Mouse (Mus musculus) erythroblast, adult 5-6 weeks (primary cell): ENCODE data around the gene Clca2. TPM values are rescaled to one million over a fixed set of nuclear protein-coding genes. Genes with fewer than 3 reads are reported as not detected.
A peak's percentile ranks its signal among the peaks of the same experiment; 100 is the strongest.

Experiments used
- ATAC-seq: replicated peaks from 2 replicates; pipeline ENCODE4 v1.8.0; 2016; ENCODE audit warnings: moderate number of reproducible peaks, mild to moderate bottlenecking, moderate TSS enrichment, inconsistent platforms; ENCODE audit not compliant: poor library complexity, low FRiP score, severe bottlenecking
- total RNA-seq, 2 experiments: library from RNA; stranded (forward) in 1 of 2; stranded (reverse) in 1 of 2; fragments of 150-400 nt in 1 of 2; fragments of 200-764, 138-1000 nt in 1 of 2; gene quantifications; 2 replicates each; pipeline versions ENCODE4 v1.2.3 to v1.2.4; 2015 to 2017; ENCODE audit warnings: low replicate concordance in 2 of 2

Gene Clca2
- total RNA-seq (2015; ENCODE audit: low replicate concordance) (not detected in 2 replicates), total RNA-seq (2017; ENCODE audit: low replicate concordance) (not detected in 2 replicates)

GRCm38 (mm10) chr3:145099291-145099690 lies at the start of gene Clca2:
TSS of gene Clca2 (minus strand) at chr3:145099443.
- ATAC-seq = no peak

- no peak for ATAC-seq
Measured at GRCm38 (mm10) chr3:145147952-145148351, 48.7 kb upstream of the Clca2 start.

GRCm38 (mm10) chr3:145147483-145147882 lies 48.2 kb upstream of the Clca2 start:
- no peak for ATAC-seq

DNA sequence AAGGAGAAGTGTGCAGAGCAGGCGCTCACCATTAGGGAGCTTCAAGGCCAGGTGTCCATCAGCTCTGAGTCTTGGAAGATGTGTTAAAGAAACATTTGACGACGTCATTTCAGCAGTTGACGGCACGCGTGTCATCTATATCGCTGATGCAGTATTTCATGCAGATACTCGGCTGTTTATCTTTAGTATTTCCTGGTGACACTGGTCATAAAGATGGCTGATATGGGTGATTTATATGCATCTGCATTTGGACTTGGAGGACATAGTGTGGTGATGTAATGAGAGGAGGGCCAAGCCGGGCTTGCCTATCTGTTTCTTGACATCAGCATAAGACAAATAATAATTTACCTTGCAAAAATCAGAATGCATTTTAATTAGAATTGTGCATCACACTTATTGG lies 47.6 kb upstream of the Clca2 start:
- ATAC-seq = no peak

DNA sequence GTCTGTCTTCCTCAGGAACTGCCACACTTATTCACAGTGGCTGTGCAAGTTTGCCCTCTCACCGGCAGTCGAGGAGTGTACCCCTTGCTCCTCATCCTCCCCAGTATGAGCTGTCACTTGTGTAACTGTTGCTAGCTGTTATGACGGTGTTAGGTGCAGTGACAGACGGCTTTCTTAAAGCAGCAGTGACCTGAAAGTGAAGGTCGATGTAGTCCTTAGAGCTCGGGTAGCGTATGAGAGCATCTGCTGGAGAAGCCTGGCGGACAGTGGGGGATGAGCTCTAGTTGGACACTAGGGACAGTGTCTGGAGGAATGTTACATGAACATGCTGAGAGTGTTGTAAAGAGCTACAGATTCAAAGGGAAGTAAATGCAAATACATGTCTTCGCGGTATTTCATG lies 44.6 kb upstream of the Clca2 start:
- no peak for ATAC-seq

GRCm38 (mm10) chr3:145142925-145143324 lies 43.7 kb upstream of the Clca2 start:
- no peak for ATAC-seq

GRCm38 (mm10) chr3:145140236-145140635 lies 41.0 kb upstream of the Clca2 start:
- no peak for ATAC-seq

GRCm38 (mm10) chr3:145131210-145131868 lies 32.1 kb upstream of the Clca2 start:
- 0 out of 2 replicates have a peak, but pooled peaks have one; percentile 79 for ATAC-seq

DNA sequence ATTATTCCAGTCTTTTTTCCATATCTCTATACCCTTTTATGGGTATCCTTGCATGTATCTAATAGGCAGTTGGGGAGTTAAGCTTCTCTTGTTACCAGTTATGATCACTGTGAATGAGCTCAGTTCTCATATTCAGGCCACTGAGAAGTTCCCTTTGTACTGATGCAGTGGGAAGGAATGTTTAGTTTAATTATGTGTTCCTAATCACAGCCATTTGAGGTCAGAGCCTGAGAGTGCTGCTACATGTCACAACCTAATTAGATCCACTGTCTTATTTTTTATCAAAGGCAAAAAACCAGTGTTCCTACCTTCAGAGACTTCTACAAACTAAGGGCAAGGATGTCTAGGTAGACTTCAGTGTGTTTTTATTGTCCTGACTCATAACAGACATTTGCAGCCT lies 30.1 kb upstream of the Clca2 start:
- ATAC-seq = no peak

DNA sequence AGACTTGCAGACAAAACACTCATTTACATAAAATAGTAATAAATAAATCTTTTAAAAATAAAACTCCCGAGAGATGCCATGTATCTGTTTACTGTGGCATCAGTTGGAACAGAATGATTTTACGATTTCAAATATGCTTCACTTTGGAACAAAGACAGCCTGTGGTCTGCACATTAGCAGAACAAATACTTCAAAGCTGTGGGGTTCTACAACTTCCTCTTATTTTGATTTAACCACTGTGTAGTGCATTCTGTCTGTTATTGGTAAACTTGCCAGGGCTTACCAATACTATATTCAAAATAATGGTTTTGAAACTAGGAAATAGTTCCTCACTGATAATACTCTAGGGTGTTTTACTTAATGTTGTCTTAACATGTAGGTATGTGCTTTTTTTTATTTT lies 27.4 kb upstream of the Clca2 start:
- ATAC-seq = no peak

- no peak for ATAC-seq
Measured at GRCm38 (mm10) chr3:145119425-145119824, 20.2 kb upstream of the Clca2 start.

- no peak for ATAC-seq
Measured at GRCm38 (mm10) chr3:145119002-145119358, 19.7 kb upstream of the Clca2 start.

DNA sequence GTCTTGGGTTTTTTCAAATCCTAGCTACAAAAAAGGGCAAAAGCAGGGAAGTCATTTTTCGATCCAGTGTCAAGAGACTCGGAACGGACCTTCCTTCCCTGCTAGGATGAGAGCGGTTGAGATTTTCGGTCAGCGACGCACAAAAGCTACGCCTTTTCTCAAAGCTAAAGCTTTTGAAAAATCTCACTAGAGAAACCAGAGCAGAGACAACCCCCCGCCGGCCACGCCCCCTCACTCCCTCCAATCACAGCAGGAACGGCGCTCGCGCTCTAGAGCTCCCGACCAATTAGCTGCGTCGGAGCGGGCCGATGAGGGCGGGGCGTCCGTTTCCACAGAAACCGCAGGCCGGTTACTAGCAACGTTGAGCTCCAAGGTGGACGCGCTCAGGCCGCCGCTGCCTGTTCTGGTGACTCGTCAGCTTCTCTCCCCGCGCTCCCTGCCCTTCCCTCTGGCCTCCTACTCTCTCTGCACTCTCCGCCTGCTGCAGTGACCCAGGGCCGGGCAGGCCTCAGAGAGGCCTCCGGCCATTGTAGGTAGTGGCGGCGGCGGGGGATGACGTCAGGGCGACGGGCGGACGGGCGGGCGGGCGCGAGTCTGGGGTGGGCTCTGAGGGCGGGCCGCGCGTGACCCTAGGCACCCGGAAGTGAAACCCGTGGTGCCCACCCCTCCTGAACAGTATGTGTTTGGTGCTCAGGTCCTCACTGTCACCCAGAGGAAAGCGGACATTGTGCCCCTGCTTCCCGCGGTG lies 19.2 kb upstream of the Clca2 start, which contains the start of gene Odf2l:
Odf2l (plus strand) TSS at position 335 of the 748 bp plus-strand sequence.
- ATAC-seq = peak; percentile 100

DNA sequence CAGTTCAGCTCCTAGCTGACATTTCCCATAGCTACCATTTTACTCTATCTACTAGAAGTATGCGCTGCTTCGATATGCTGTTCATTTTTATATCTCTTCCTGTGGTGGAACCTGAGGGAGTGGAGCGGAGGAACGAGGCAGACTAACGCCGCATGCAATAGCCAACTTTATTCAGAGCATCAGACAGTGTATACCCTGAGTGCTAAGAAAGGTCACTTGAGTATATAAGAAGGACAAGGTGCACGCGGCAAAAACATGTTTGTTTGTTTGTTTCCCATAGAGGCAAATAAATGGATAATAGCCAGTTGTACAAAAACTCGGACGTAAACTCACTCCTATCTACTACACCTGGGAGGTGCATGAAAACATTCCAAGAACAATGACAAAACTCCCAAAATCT lies 18.4 kb upstream of the Clca2 start:
- no peak for ATAC-seq

- ATAC-seq = no peak
Measured at GRCm38 (mm10) chr3:145115169-145115568, 15.9 kb upstream of the Clca2 start.

GRCm38 (mm10) chr3:145105773-145106504 lies 6.7 kb upstream of the Clca2 start:
- ATAC-seq = no peak

- no peak for ATAC-seq
Measured at GRCm38 (mm10) chr3:145105076-145105772, 6.0 kb upstream of the Clca2 start.

DNA sequence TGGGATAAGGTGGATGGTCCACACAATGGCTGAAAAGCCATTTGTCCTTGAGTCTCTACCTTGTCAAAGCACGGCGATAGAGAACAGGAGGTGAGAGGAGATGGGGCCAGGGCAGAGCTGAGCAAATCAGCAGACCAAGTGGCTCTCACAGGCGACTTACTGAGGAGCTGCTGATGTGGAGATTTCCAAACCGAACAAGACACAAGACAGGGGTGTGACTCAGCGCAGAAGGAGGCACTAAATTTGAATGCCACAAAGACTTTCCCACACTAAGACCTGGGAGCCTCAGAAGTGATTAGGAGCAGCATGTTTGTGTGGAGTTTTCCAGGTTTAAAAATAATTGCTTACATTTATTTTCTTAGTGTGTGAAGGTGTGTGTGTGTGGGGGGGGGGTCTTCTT lies 4.5 kb upstream of the Clca2 start:
- ATAC-seq = no peak

GRCm38 (mm10) chr3:145103321-145103720 lies 4.1 kb upstream of the Clca2 start:
- no peak for ATAC-seq
